Mouse (Mus musculus) E14TG2a.4 (cell line): Measurements from ENCODE around the gene Mlip.

Experiments used
- CTCF ChIP-seq: conservative IDR thresholded peaks from 2 replicates; pipeline ENCODE4 v1.5.1; 2014; ENCODE audit warnings: low read length
- NANOG ChIP-seq: IDR thresholded peaks from 2 replicates; pipeline ENCODE4 v1.6.1; 2014; ENCODE audit warnings: borderline replicate concordance, low read length, mixed read lengths

DNA sequence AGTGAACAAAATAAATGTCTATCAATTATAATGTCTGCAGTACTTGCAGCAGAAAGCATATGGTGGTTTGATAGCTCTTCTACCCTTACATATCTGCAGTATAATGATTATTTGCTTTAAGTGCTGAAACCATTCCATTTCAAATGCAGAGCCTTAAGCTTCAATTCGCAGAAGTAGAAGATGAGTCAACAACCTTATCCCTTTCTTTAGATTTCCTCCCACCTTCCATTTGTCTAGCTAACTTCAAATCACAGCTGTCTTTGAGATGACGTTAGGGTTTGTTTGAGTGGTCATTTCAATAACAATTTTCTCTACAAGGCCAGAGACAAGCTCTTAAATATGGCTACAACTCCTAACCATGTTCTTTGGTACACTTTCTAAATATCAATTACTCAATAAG is 47.4 kb downstream of the Mlip start:
- no peak for TF ChIP-seq CTCF
- TF ChIP-seq NANOG, result no peak
